Mouse (Mus musculus) frontal cortex, postnatal 10 days (tissue): ENCODE data around the gene Yipf4.
"Not testable (repeated sequence)": the region's sequence is repeated elsewhere in the genome, so short reads cannot be mapped to it uniquely, and the experiment has no call there.

Experiments used
- DNase-seq, 2 experiments: peaks; one replicate each; pipeline ENCODE4 v3.0.0; 2022; ENCODE audit warnings: low spot score in 2 of 2, mixed read lengths in 1 of 2

Gene Yipf4

GRCm38 (mm10) chr17:74489024-74489900 is at the start of gene Yipf4:
TSS of gene Yipf4 (plus strand) at chr17:74489493.
- peak; percentile 91 to 95 for DNase-seq

GRCm38 (mm10) chr17:74440486-74440885 is 48.8 kb upstream of the Yipf4 start:
- DNase-seq: no peak

- no peak for DNase-seq
These were observed 39.5 kb upstream of the Yipf4 start for GRCm38 (mm10) chr17:74449776-74450175.

- no peak for DNase-seq
These were observed 35.4 kb upstream of the Yipf4 start for GRCm38 (mm10) chr17:74453928-74454327.

GRCm38 (mm10) chr17:74454660-74455059 is 34.6 kb upstream of the Yipf4 start:
- no peak for DNase-seq

- DNase-seq: no peak
These were observed 33.9 kb upstream of the Yipf4 start for GRCm38 (mm10) chr17:74455426-74455825.

GRCm38 (mm10) chr17:74456825-74457224 is 32.5 kb upstream of the Yipf4 start:
- no peak for DNase-seq

- no peak for DNase-seq
These were observed 31.2 kb upstream of the Yipf4 start for GRCm38 (mm10) chr17:74457972-74458677.

GRCm38 (mm10) chr17:74458711-74459408 is 30.4 kb upstream of the Yipf4 start, which contains the start of gene Nlrc4:
TSS of gene Nlrc4 (minus strand) at chr17:74459142.
- no peak for DNase-seq

GRCm38 (mm10) chr17:74463510-74463909 is 25.8 kb upstream of the Yipf4 start:
- DNase-seq: no peak

- not testable (repeated sequence) for DNase-seq
These were observed 21.3 kb upstream of the Yipf4 start for GRCm38 (mm10) chr17:74467981-74468380.

GRCm38 (mm10) chr17:74470133-74470532 is 19.2 kb upstream of the Yipf4 start:
- DNase-seq: not testable (repeated sequence)

- no peak for DNase-seq
These were observed 8.8 kb upstream of the Yipf4 start for GRCm38 (mm10) chr17:74480361-74481069.

- DNase-seq: no peak
These were observed 568 bp downstream of the Yipf4 start for GRCm38 (mm10) chr17:74489901-74490220.

- no peak for DNase-seq
These were observed 2.3 kb downstream of the Yipf4 start for GRCm38 (mm10) chr17:74491565-74491964.

GRCm38 (mm10) chr17:74500204-74500603 is 10.9 kb downstream of the Yipf4 start:
- no peak for DNase-seq

- DNase-seq: no peak
These were observed 11.8 kb downstream of the Yipf4 start for GRCm38 (mm10) chr17:74501085-74501484.

- DNase-seq: no peak
These were observed 18.6 kb downstream of the Yipf4 start for GRCm38 (mm10) chr17:74507934-74508333.

GRCm38 (mm10) chr17:74508600-74508999 is 19.3 kb downstream of the Yipf4 start:
- DNase-seq: no peak

GRCm38 (mm10) chr17:74512308-74512707 is 23.0 kb downstream of the Yipf4 start:
- DNase-seq: no peak
